Mouse (Mus musculus) megakaryocyte, embryonic 14.5 days (primary cell): ENCODE measurements around the gene Ldlr.

Experiments used
- FLI1 ChIP-seq: IDR thresholded peaks from 2 replicates; pipeline ENCODE4 v1.6.1; 2012; ENCODE audit warnings: low read length, inconsistent platforms, mixed read lengths
- GATA1 ChIP-seq: IDR thresholded peaks from 3 replicates; pipeline ENCODE4 v1.6.1; 2012; ENCODE audit warnings: mixed read lengths, low read length, inconsistent platforms, borderline replicate concordance

- no peak for TF ChIP-seq GATA1
- TF ChIP-seq FLI1 = no peak
Observed at GRCm38 (mm10) chr9:21764084-21764999, 41.1 kb downstream of the Ldlr start.
